Mouse (Mus musculus) fat pad, adult 2 months (tissue): ENCODE measurements around the gene Mttp.

Experiments used
- DNase-seq: peaks from one replicate; pipeline ENCODE4 v3.0.0-alpha.2; 2011; ENCODE audit warnings: low read depth, low spot score; ENCODE audit errors: extremely low read depth

Mttp gene

GRCm38 (mm10) chr3:138144642-138145171 lies at the start of gene Mttp:
Mttp (minus strand) TSS chr3:138144968.
- peak; percentile 21 for DNase-seq

GRCm38 (mm10) chr3:138193683-138194302 lies 49.0 kb upstream of the Mttp start, which contains the start of gene 4930579F01Rik:
4930579F01Rik (minus strand) TSS chr3:138193825.
- DNase-seq = no peak

DNA sequence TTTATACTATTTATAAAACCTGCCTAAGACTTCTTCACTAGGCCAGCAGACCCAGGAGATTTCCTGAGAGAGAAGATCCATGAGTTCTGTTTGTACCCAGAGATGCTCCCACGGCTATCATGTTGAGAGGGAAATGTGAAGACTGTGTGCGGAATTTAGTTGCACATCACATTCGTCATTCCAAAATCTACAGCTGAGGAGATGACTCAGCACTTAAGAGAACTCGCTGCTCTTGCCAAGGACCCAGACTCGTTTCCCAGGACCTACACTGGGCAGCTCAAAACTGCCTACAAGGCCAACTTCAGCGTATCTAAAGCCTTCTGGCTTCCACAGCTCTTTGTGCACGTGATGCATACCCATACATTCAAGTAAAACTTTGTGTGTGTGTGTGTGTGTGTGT lies 47.5 kb upstream of the Mttp start:
- DNase-seq = no peak

DNA sequence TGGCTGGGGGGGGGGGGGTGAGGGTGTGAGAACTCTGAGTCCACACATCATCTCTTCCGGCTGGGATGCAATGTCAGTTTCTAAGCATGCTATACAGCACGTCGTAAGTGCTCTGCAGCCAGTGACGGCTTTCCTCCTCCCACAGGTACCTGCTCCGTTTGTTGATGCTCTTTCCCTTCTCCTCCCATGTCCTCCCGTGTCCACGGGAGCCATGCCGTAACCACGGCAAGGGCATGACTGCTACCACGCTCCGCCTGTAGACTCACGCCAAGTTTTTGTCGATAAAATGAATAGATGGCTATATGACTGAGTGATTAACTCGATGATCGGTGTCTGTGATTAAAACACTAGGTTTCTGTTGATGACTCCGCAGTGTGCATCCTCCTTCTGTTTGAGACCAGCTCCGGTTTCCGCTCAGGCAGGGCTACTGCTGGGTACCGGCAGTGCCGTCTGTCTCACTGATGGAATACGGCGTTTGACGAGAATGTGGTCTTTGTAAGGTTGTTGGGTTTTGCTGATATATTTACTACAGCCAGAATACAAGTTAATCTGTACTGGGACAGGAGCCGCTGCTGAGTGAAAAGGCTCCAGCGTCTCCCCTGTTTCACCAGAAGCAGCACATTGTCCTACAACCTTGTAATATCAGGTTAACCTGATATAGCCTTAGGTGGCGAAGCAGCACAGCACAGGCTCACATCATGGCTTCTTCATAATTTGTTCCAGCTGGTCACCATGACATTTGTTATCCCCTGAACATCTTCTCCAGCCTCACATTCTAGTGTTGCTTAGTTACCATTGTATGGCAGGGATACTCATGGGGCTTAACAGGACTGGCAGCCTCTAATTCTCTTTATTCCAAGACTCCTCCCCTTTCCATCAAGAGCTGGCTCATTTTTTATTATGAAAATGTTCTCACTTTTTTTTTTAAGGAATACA lies 41.5 kb upstream of the Mttp start:
- DNase-seq = no peak

DNA sequence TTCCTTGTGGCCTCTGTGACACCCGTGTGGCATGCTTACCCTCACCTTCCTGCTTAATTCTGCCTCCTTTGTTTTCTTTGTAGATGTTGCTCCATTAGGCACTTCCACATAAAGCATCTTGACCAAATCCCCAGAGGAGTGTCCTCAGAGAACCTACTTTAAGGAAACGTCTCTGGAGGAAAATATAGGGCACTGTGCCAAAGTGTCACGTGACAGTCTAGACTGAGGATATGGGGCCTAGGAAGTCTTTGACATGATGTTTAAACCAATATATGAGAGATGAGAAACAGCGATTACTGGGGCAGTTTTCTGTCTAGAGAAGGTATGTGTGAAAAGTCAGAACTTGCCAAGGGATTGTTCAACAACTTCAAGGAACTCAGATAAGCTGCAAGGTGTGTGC lies 40.5 kb upstream of the Mttp start:
- no peak for DNase-seq

DNA sequence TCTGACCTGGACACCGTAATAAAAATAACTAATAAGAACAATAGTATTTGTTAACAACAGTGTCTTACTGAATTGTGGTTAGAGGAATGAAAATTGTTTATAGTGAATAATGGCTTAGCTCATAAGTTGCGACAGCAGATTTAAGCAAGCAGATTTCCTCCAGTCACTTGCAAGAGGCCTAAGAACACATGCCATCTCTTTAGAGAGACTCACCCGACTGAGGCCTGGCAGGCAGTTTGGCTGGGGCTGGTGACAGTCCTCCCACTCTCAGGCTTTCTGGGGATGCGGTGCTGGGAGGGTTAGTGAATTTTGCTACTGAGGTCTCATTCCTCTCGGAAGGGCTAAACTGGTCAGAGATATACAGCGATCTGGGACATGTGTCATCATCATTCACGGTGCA lies 38.6 kb upstream of the Mttp start:
- no peak for DNase-seq

GRCm38 (mm10) chr3:138182019-138182418 lies 37.3 kb upstream of the Mttp start:
- no peak for DNase-seq

DNA sequence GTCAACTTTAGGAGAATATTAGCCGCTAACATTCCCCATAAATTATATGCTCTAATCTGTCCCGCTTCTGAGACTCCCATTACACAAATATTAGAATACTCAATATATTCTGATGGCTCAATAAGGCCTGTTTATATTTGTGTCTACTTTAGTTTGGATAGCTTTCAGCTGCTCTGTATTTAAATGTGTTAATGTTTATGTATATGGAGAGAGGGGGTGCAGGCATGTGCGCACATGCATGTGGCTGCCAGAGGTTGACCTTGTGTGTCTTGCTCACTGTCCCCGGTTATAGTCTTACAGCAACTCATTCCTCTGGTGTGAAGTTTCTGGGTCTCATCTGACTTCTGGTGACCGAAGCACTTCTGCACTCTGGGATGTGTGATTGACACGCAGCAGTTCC lies 30.8 kb upstream of the Mttp start:
- no peak for DNase-seq

- no peak for DNase-seq
These were observed 28.5 kb upstream of the Mttp start for GRCm38 (mm10) chr3:138173291-138173690.

GRCm38 (mm10) chr3:138162553-138163183 lies 17.9 kb upstream of the Mttp start:
- no peak for DNase-seq

DNA sequence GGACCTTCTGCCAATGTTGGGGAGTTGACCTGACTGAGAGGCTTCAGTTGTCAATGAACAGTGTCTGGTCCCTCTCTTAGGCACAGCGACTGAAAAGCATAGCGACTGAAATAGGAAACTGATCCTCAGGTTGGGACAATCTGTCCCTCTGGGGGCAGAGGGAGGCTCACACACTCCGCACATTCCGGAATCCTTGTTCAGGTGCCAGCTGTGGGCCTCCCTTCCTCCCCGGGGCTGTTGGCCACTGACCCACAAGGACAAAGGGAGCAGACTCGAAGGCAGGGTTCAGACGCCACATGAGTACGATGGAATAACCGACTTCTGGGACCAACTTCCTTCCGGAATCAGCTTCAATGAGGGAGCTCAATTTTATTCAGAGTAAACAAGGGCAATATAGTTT lies 16.9 kb upstream of the Mttp start:
- no peak for DNase-seq

GRCm38 (mm10) chr3:138156651-138157050 lies 11.9 kb upstream of the Mttp start:
- DNase-seq = no peak

DNA sequence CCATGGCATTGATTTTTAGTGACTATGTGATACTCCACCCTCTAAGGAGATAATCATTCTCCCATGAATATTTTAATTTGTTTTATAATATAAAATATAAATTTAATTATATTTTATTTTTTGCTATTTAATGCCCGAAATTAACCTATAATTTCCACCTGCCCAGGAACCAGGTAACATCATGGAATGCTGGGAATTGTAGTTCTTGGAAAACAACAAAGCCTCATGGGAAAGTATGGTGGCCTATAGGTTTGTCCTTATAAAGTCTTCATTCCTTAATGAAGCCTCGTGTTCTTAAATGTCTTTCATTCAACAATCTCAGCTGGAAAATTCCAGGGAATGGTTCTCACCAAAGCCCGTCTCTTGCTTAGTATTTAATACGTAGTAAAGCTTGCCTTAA lies 10.3 kb upstream of the Mttp start:
- no peak for DNase-seq

DNA sequence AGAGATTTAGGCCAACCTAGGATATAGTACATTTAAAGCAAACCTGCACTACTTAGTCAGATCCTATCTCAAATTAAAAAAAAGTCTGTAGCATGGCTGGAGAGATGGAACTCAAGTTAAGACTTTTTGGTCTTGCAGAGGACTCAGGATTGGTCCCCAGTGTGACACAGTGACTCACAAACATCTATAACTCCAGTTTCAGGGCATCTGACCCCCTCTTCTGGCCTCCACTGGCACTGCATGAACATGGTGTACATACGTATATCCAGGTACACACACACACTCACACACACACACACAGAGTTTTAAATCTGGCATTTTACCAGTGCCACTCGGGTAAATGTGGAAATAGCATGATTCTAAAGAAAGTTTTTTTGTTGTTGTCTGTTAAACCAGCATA lies 4.0 kb upstream of the Mttp start:
- DNase-seq = no peak

DNA sequence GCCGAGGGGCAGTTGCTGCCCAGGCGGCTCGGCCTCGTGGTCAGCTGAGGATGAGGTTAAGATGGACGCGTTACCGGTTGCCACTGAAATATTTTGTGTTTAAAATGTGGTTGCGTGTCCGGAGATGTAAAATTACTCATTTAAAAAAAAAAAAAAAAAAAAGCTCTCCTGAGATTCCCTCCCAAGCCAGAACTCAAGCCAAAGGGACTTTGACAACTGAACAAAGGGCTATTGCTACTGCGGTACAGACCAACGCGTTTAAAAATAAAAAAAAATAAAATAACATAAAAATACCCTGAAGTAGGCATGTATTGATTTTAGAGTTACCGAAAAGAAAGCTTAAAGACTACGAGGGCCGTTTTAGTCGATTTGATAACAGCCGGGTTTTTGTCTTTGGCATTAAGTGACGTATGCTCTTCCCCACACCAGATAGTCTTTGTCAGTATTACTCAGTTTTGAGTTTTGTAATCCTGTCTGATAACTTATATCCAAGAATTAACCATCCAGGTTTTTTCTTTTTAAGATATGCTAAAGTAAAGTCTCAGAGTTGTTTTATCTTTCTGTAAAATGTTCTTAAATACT lies 617 bp downstream of the Mttp start:
- DNase-seq = no peak

DNA sequence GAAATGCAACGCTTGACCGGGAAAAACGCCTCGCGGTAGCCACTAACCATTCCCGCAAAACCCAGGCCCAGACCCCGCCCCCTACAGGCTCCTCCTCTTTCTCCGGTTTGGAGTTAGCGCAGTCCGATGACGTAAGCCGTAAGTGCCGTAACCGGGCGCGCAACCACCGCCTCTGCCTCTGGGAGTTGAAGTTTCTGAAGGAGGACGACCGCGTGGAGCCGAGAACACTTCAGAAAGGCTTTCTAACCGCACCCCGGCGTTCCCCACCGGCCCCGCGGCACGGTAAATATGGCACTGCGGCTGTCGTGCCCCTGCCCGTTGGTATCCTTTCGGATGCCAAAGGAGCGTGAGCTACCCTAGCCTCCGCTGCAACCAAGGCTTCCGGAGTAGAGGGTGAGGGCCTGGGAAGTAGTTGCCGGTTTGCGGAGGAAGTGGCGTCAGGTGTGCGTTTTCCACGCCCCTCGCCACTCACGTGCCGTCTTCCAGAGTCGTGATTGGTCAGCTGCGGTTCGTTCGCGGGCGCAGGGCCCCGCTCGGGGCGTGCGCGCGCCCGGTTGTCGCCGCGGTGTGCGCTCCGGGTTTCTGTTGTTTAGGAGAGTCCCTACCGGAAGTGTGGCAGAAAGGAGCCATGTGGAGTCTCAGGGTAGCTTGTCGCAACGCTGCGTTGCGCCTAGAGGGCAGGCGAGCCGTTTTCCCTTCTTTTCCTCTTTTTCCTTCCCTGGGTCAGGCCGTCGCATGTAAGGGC lies 1.3 kb downstream of the Mttp start, which contains the start of gene Trmt10a:
Gene Trmt10a (plus strand): TSS at position 134 of the 745 bp plus-strand sequence.
- peak; percentile 78 for DNase-seq

- DNase-seq = no peak
These were observed 1.9 kb downstream of the Mttp start for GRCm38 (mm10) chr3:138142733-138143314.

DNA sequence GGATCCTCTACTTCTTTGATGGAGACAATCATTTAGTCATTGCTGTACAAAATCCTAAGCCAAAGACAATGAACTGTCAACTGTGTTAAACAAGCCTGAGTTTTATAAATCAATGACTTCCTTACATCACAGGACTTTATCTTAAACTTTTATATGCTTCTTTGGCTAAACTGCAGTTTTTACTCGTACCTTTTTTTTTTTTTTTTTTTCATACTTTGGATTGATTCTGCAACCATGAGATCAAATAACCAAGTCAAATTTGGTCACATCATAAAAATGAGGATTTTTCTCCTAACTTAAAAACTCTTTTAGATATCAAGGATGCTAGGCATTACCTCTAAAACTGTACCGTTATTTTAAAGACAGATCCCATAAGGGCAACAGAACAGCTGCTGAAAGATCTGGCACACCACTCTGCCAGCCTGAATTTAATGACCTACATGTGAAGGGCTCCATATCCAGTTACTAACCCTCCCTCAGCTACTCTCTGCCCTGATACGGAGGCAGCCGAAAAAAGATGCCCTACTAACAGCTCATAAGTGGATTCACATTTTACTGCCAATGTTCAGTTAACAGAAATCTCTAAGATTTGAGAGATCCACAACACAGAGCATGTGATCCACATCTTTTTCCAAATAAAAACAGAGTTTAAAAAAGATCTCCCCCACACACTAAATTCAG lies 2.6 kb downstream of the Mttp start:
- DNase-seq = no peak

DNA sequence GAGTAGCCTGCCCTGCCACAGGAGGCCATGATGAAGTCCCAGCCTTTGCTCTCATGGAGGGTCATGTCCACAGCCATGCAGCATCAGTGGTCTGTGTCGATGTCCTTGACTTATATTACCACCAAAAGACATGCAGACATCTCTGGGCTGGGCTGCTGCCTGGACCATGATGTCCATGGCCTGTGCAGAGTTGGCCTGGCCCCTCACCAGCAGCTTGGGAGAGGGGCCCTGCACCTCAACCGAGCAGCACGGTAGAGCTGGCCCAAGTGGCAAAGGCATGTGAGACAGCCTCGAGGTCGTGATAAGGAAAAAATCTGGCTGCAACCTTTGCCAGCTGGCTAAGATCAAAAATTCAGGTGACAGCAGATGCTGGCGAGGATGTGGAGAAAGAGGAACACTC lies 5.1 kb downstream of the Mttp start:
- no peak for DNase-seq
